Mouse (Mus musculus) MEL (cell line): ENCODE data around the gene Gmpr.

Experiments used
- CHD1 ChIP-seq: IDR thresholded peaks from 2 replicates; pipeline ENCODE4 v1.6.1; 2012; ENCODE audit warnings: low read depth, mild to moderate bottlenecking, inconsistent platforms, low read length, improper control_type of control experiment
- CTCF ChIP-seq, 3 experiments: IDR thresholded peaks in 2 of 3; conservative IDR thresholded peaks in 1 of 3; 2 replicates each; pipeline ENCODE4 v1.5.1; 2011 to 2012; ENCODE audit warnings: low read length in 3 of 3, low read depth in 2 of 3, mild to moderate bottlenecking in 2 of 3, improper control_type of control experiment in 1 of 3, inconsistent platforms in 1 of 3, mixed read lengths in 1 of 3, moderate library complexity in 1 of 3; ENCODE audit not compliant: control insufficient read depth in 1 of 3, insufficient read depth in 1 of 3, poor library complexity in 1 of 3, severe bottlenecking in 1 of 3
- JUND ChIP-seq: IDR thresholded peaks from 2 replicates; pipeline ENCODE4 v1.6.1; 2011; ENCODE audit warnings: low read depth, mild to moderate bottlenecking, improper control_type of control experiment, low read length
- MEF2A ChIP-seq: IDR thresholded peaks from 2 replicates; pipeline ENCODE4 v1.6.1; 2014; ENCODE audit warnings: low read depth, mild to moderate bottlenecking, inconsistent platforms, low read length, improper control_type of control experiment; ENCODE audit not compliant: poor library complexity, insufficient replicate concordance, severe bottlenecking; ENCODE audit errors: extremely low read depth
- POLR2A ChIP-seq, 2 experiments: IDR thresholded peaks; 2 replicates each; pipeline ENCODE4 v1.6.1; 2011 to 2012; ENCODE audit warnings: low read length in 2 of 2, mild to moderate bottlenecking in 2 of 2, control low read depth in 1 of 2, improper control_type of control experiment in 1 of 2, low read depth in 1 of 2, moderate library complexity in 1 of 2; ENCODE audit not compliant: control insufficient read depth in 1 of 2, insufficient read depth in 1 of 2, poor library complexity in 1 of 2
- RAD21 ChIP-seq: IDR thresholded peaks from 2 replicates; pipeline ENCODE4 v1.6.1; 2011; ENCODE audit warnings: mild to moderate bottlenecking, low read depth, low read length, improper control_type of control experiment
- TAL1 ChIP-seq: IDR thresholded peaks from 2 replicates; pipeline ENCODE4 v1.6.1; 2012; ENCODE audit warnings: mild to moderate bottlenecking, inconsistent platforms, low read length, moderate library complexity, mixed read lengths
- ZMIZ1 ChIP-seq: IDR thresholded peaks from 2 replicates; pipeline ENCODE4 v1.6.1; 2012; ENCODE audit warnings: low read depth, mild to moderate bottlenecking, inconsistent platforms, low read length, improper control_type of control experiment, moderate library complexity

- TF ChIP-seq POLR2A (IDR thresholded peaks at IDR 0.05; ENCODE audit: control insufficient read depth in 1 of 2, insufficient read depth in 1 of 2, low read depth in 1 of 2, low read length in 2 of 2, poor library complexity in 1 of 2) (no peak), CTCF (IDR thresholded peaks at IDR 0.05 in 2 of 3, conservative IDR thresholded peaks at IDR 0.05 in 1 of 3; ENCODE audit: control insufficient read depth in 1 of 3, insufficient read depth in 1 of 3, low read depth in 2 of 3, low read length in 3 of 3, poor library complexity in 1 of 3, severe bottlenecking in 1 of 3) (no peak), ZMIZ1 (no peak), TAL1 (no peak), RAD21 (no peak), MEF2A (no peak), JUND (no peak), CHD1 (no peak)
These were observed 20.6 kb upstream of the Gmpr start for GRCm38 (mm10) chr13:45486598-45486997.
